Mouse (Mus musculus) small intestine, adult 2 months (tissue): ENCODE data around the gene Sytl2. TPM values are rescaled to one million over a fixed set of nuclear protein-coding genes. Genes with fewer than 3 reads are reported as not detected.
A peak's percentile ranks its signal among the peaks of the same experiment; 100 is the strongest.

Experiments used
- H3K27ac ChIP-seq: fragments of 200-500 bp; 2 replicates; pipeline ENCODE4 v1.5.1; 2012; ENCODE audit warnings: low read depth, low read length, control low read depth, inconsistent platforms; ENCODE audit not compliant: insufficient read depth
- H3K27me3 ChIP-seq: fragments of 200-500 bp; 2 replicates; pipeline ENCODE4 v1.6.1; 2012; ENCODE audit warnings: mild to moderate bottlenecking, moderate library complexity, low read length, inconsistent platforms; ENCODE audit not compliant: control insufficient read depth, insufficient read depth
- H3K36me3 ChIP-seq: fragments of 200-500 bp; 2 replicates; pipeline ENCODE4 v1.6.1; 2012; ENCODE audit warnings: mild to moderate bottlenecking, low read length, control low read depth, inconsistent platforms; ENCODE audit not compliant: control insufficient read depth, insufficient read depth
- H3K4me1 ChIP-seq: fragments of 200-500 bp; 2 replicates; pipeline ENCODE4 v1.6.1; 2012; ENCODE audit warnings: low read length, inconsistent platforms, mixed read lengths; ENCODE audit not compliant: control insufficient read depth, insufficient read depth, insufficient read length
- H3K4me3 ChIP-seq: fragments of 200-500 bp; 2 replicates; pipeline ENCODE4 v1.5.1; 2012; ENCODE audit warnings: low read depth, mild to moderate bottlenecking, control low read depth, inconsistent platforms, low read length, moderate library complexity
- CTCF ChIP-seq: fragments of 200-500 bp; IDR thresholded peaks from 2 replicates; pipeline ENCODE4 v1.5.1; 2012; ENCODE audit warnings: low read depth, mild to moderate bottlenecking, control low read depth, inconsistent platforms, low read length, moderate library complexity, mixed read lengths; ENCODE audit not compliant: insufficient replicate concordance, insufficient read length; ENCODE audit errors: extremely low read depth
- POLR2A ChIP-seq: fragments of 200-500 bp; IDR thresholded peaks from 2 replicates; pipeline ENCODE4 v1.6.1; 2012; ENCODE audit warnings: low read depth, mild to moderate bottlenecking, control low read depth, inconsistent platforms, low read length, moderate library complexity
- WGBS: fragments of 180-500 bp; shearing (Covaris S2); methylation state at CpG from one replicate; pipeline ENCODE4 v1.1.7; 2018; 5-methylcytosine and 5-hydroxymethylcytosine counted together
- polyA plus RNA-seq: library from polyadenylated mRNA; depleted of rRNA; stranded (reverse); fragments of >200 nt; gene quantifications from 2 replicates; pipeline ENCODE4 v1.2.3, GENCODE M21; 2012; rRNA removed

Gene Sytl2
- polyA plus RNA-seq, 1 experiment, result 5.1 TPM

DNA sequence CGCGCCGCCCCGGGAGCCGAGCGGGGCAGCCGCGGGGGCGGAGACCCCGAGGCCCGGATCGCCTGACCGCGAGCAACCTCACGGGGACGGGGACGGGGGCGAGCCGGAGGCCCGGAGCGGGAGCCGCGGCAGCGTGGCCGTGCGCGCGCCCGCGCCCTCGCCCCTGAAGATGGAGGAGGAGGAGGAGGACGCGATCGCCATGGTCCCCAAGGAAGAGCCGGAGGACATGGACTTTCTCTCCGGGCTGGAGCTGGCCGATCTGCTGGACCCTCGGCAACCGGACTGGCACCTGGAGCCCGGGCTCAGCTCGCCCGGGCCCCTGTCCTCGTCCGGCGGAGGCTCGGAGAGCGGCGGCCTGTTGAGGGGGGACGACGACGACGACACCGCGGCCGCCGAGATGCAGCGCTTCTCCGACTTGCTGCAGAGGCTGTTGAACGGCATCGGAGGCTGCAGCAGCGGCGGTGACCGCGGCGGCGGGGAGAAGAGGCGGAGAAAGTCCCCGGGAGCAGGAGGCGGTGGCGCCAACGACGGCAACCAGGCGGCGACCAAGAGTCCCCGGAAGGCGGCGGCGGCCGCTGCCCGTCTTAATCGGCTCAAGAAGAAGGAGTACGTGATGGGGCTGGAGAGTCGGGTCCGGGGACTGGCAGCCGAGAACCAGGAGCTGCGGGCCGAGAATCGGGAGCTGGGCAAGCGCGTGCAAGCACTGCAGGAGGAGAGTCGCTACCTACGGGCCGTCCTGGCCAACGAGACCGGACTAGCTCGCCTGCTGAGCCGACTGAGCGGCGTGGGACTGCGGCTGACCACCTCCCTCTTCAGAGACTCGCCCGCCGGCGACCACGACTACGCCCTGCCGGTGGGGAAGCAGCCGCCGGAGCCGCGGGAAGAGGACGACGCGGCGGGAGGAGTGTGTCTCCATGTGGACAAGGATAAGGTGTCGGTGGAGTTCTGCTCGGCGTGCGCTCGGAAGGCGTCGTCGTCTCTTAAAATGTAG, 141.3 kb downstream of the Sytl2 start:
- Histone ChIP-seq H3K27ac (peak overlapping the region; percentile 89), H3K27me3 (no peaks in the 10 kb centered on the region), H3K4me1 (0 out of 2 replicates have a peak, but pooled peaks cover 3% of the 10 kb centered on the region), H3K4me3 (peak overlapping the region; percentile 95), H3K36me3 (peaks cover 13% of the 10 kb centered on the region)
- 1% methylated on average over 120 of the region's 123 CpGs for WGBS
- TF ChIP-seq POLR2A, result no peak
- TF ChIP-seq CTCF, result no peak; the same call in 1 of the 2 replicates

DNA sequence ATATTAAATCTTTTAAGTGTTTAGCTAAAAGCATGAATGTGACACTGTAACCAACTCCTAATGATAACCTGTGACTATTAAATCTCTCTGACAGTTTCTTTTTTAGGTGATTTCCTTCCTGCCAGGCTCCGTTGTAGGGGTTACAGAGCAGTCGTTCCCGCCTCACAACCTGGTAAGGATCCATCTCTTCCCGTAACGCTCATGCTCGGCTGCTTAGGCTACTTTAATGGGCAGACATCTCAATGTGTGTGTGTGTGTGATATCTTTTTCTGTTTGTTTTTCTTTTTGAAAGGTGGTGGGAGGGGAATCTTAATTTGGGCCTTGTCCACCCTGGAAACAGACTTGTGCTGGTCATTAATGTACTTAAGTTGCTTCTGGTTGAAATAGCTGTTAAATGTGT, 142.2 kb downstream of the Sytl2 start:
- peak overlapping the region; percentile 95 for H3K4me3 ChIP-seq
- 0 out of 2 replicates have a peak, but pooled peaks cover 3% of the 10 kb centered on the region for H3K4me1 ChIP-seq
- H3K27ac ChIP-seq, result no peak overlapping the region
- H3K27me3 ChIP-seq, result no peaks in the 10 kb centered on the region
- under 1% methylated on average over 6 of the region's 6 CpGs for WGBS
- TF ChIP-seq CTCF (no peak), POLR2A (no peak)
- peaks cover 15% of the 10 kb centered on the region for H3K36me3 ChIP-seq

DNA sequence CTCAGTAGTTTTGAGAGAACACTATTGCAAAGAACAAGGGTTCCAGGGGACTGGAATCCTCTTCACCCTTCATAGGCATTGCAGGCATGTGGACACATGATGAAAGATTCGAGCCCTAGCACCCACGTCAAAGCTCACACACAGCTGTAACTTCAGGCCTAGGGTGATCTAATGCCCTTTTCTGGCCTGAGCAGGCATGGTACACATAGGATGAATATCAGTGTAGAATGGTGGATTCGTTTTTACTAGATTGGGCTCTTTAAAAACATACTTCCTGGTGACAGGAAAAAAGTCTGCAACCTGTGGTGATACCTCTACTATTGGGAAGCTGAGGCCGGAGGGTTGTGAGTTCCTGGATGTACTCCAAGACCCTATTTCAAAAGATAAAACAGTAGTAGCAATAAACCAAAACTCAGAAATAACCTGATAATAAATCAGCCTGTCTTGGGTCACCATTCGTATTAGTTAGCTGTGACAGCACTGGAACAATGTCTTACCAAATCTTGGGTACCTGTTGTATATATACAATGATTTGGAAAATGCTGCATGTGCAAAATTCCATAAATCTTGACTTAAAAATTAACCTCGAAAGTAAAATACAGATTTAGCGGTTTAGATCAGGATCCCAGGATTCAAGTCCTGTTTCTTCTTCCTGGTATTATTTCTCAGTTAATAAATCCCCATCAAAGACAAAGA, 154.2 kb downstream of the Sytl2 start:
- Histone ChIP-seq H3K4me3 (peak overlapping the region; percentile 81; the same call in 1 of the 2 replicates), H3K27me3 (no peaks in the 10 kb centered on the region), H3K27ac (no peak overlapping the region; the same call in 1 of the 2 replicates), H3K36me3 (peaks cover 18% of the 10 kb centered on the region), H3K4me1 (peaks cover 8% of the 10 kb centered on the region)
- WGBS, result 3% methylated on average over 7 of the region's 7 CpGs
- no peak for TF ChIP-seq POLR2A
- no peak for TF ChIP-seq CTCF

DNA sequence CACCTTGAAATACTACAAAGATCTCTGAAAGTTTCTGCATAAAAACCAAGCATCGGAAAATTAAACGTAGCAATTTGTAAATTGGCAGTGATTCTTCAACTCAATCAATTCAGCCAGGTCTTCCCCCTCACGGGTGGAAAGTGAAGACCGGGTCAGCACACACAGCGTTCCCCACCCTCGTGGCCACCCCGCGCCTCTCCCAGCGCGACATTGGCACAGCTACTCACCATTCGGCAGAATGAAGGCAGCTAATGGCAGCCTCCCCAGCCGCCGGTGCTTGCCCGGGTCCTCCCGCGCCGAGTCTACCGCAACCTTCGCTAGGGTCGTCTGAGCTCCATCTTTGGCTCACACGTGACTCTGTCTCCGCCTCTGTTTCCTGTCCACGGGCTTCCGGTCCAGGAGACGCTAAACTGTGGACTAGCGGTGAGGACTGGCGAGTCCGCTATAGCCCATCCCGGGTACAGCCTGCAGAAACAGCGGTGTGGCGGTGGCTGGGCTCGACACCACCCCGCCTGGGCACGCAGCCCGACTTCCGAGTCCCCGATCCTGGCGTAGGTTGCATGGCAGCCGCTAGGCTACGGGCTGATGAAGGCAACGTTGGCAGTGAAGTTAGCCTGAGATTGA, 154.9 kb downstream of the Sytl2 start, which contains the start of gene Tmem126a:
TSS of gene Tmem126a (minus strand) at position 385 of the 624 bp plus-strand sequence.
- TF ChIP-seq CTCF (0 out of 2 replicates have a peak, but pooled peaks have one; percentile 22), POLR2A (peak; percentile 75)
- WGBS, result under 1% methylated on average over 41 of the region's 41 CpGs
- Histone ChIP-seq H3K4me1 (peaks cover 8% of the 10 kb centered on the region), H3K27ac (peak within 1 kb of the TSS; percentile 79), H3K27me3 (no peaks in the 10 kb centered on the region), H3K36me3 (peaks cover 14% of the 10 kb centered on the region), H3K4me3 (peak within 1 kb of the TSS; percentile 81)

GRCm38 (mm10) chr7:90457517-90457916, 155.5 kb downstream of the Sytl2 start:
- H3K36me3 ChIP-seq, result peaks cover 11% of the 10 kb centered on the region
- peak overlapping the region; percentile 79 for H3K27ac ChIP-seq
- H3K27me3 ChIP-seq, result no peaks in the 10 kb centered on the region

More at GRCm38 (mm10) chr7:90457517-90457916, 155.5 kb downstream of the Sytl2 start:
- 0 out of 2 replicates have a peak, but pooled peaks have one; percentile 3 for TF ChIP-seq CTCF
- no peak for TF ChIP-seq POLR2A
- peak overlapping the region; percentile 81 for H3K4me3 ChIP-seq
- WGBS, result 8% methylated on average over 10 of the region's 10 CpGs
- peaks cover 8% of the 10 kb centered on the region for H3K4me1 ChIP-seq

Other genes with a start within 250 kb of the Sytl2 start
- gene Picalm, start 172.0 kb upstream of the Sytl2 start, polyA plus RNA-seq, result 12.3 and 36.3 TPM in 2 replicates
- gene Ccdc83, start 36.5 kb upstream of the Sytl2 start, polyA plus RNA-seq, result not detected in 2 replicates
- 0.14 TPM in 1 of 2 replicates, not detected in the other for gene Ccdc89, start 124.3 kb downstream of the Sytl2 start, polyA plus RNA-seq
- 18.1 and 31.3 TPM in 2 replicates for gene Crebzf, start 140.5 kb downstream of the Sytl2 start, polyA plus RNA-seq
- 7.2 and 8.4 TPM in 2 replicates for gene Tmem126a, start 155.0 kb downstream of the Sytl2 start, polyA plus RNA-seq
- 4.8 and 6.5 TPM in 2 replicates for gene Tmem126b, start 173.7 kb downstream of the Sytl2 start, polyA plus RNA-seq
- 0.38 and 0.56 TPM in 2 replicates for gene Dlg2, start 174.4 kb downstream of the Sytl2 start, polyA plus RNA-seq